Mouse (Mus musculus): ENCODE measurements at regions not wholly inside any gene's neighbourhood (a gene's known extent, or its start where the extent isn't known, plus 50 kb on each side); places are given as distances from the start of the nearest gene placed in this dataset.

DNA sequence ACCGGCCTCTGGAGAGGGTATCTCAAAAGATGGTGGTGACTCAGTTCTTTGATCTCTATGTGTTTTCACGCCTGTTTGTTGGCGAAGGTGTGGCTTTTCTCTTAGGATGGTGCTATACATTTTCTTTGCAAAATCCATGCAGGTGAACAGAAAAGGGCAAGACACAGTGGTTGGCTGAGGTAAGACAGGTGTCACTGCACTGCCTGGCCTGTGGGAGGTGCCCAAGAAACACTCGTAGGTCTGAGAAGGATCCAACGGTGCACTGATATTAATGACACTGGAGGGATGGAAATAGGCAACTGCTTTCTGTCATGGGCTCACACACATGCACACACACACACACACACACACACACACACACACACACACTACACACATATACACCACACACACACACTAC, 283.1 kb downstream of the Vrk1 start:
- TF ChIP-seq CTCF (IDR thresholded peaks at IDR 0.05; ENCODE audit: control insufficient read depth, insufficient read depth, insufficient read length) (no peak), MAX (IDR thresholded peaks at IDR 0.05) (no peak), USF1 (IDR thresholded peaks at IDR 0.05; ENCODE audit: low read depth) (no peak), MYOD1 (IDR thresholded peaks at IDR 0.05; ENCODE audit: control insufficient read depth, insufficient read length, low read depth) (no peak), FOSL1 (IDR thresholded peaks at IDR 0.05; ENCODE audit: insufficient read depth, low read length, poor library complexity, severe bottlenecking) (no peak), MYOG (IDR thresholded peaks at IDR 0.05; ENCODE audit: control insufficient read depth, extremely low read depth, insufficient read length) (no peak)
